Mouse (Mus musculus): Measurements from ENCODE around the gene Gm16434. TPM values are rescaled to one million over a fixed set of nuclear protein-coding genes. Genes with fewer than 3 reads are reported as not detected.
"Not testable (repeated sequence)": the region's sequence is repeated elsewhere in the genome, so short reads cannot be mapped to it uniquely, and the experiment has no call there.

Gm16434 gene
- not detected for total RNA-seq (2021)

- intact Hi-C loops (cut with DNase I); DNase-seq: not testable (repeated sequence)
These were observed at the start of gene Gm16434 for GRCm38 (mm10) chr14:7194440-7194839. Gm16434 (minus strand) TSS chr14:7194540.

- peak; percentile 5 to 9 for DNase-seq
- intact Hi-C loops (cut with DNase I), result not testable (repeated sequence)
These were observed 49.2 kb upstream of the Gm16434 start for GRCm38 (mm10) chr14:7243498-7243897.

- DNase-seq, result peak; percentile 53 to 55
- intact Hi-C loops (cut with DNase I), result not testable (repeated sequence)
These were observed 5.7 kb upstream of the Gm16434 start for GRCm38 (mm10) chr14:7200070-7200469.

- intact Hi-C loops (cut with DNase I), result not testable (repeated sequence)
- peak; percentile 0 to 4 for DNase-seq
These were observed 19.8 kb downstream of the Gm16434 start, which contains the start of gene Gm3512 for GRCm38 (mm10) chr14:7174483-7174971. Gm3512 (minus strand) TSS chr14:7174533.

Other genes starting within 250 kb of the Gm16434 start
- not detected for gene Gm6356, start 220.7 kb downstream of the Gm16434 start, total RNA-seq (2021)
- gene Gm10406, start 167.1 kb downstream of the Gm16434 start, total RNA-seq (2021), result under 1 TPM; 0.40 to 0.57 TPM
- not detected for gene Gm3685, start 149.6 kb downstream of the Gm16434 start, total RNA-seq (2021)
- gene Gm3696, start 93.9 kb downstream of the Gm16434 start, total RNA-seq (2021), result under 1 TPM; 0.22 to 0.29 TPM
- gene Gm6676, start 69.1 kb downstream of the Gm16434 start, total RNA-seq (2021), result not detected
- under 1 TPM; 0.55 to 0.74 TPM for gene Gm3512, start 20.0 kb downstream of the Gm16434 start, total RNA-seq (2021)
- gene Gm3727, start 70.2 kb upstream of the Gm16434 start, total RNA-seq (2021), result not detected
- gene Gm3739, start 120.5 kb upstream of the Gm16434 start, total RNA-seq (2021), result under 1 TPM; 0.25 to 0.43 TPM
- not detected for gene Gm5797, start 137.9 kb upstream of the Gm16434 start, total RNA-seq (2021)
- not detected for gene Gm8374, start 170.6 kb upstream of the Gm16434 start, total RNA-seq (2021)